Mouse (Mus musculus) megakaryocyte-erythroid progenitor cell, adult 5-6 weeks (primary cell): Measurements from ENCODE around the gene Dcp1a. TPM values are rescaled to one million over a fixed set of nuclear protein-coding genes. Genes with fewer than 3 reads are reported as not detected.

Experiments used
- ATAC-seq: replicated peaks from 2 replicates; pipeline ENCODE4 v1.8.0; 2016; ENCODE audit warnings: mild to moderate bottlenecking, inconsistent platforms; ENCODE audit not compliant: severe bottlenecking, poor library complexity, low FRiP score, low TSS enrichment
- total RNA-seq, 2 experiments: library from RNA; stranded (forward) in 1 of 2; stranded (reverse) in 1 of 2; fragments of 200-1000, 215-1000 nt in 1 of 2; fragments of >200 nt in 1 of 2; fragmentation: Nextera tagmentation in 1 of 2; gene quantifications; 2 replicates each; pipeline ENCODE4 v1.2.3; 2014 to 2017

Gene Dcp1a
- total RNA-seq, 2 experiments from 2014 or later = 32.0 to 49.6 TPM

GRCm38 (mm10) chr14:30553185-30553584 lies 73.8 kb downstream of the Dcp1a start:
- no peak for ATAC-seq

GRCm38 (mm10) chr14:30556651-30557050 lies 77.3 kb downstream of the Dcp1a start:
- ATAC-seq = no peak

DNA sequence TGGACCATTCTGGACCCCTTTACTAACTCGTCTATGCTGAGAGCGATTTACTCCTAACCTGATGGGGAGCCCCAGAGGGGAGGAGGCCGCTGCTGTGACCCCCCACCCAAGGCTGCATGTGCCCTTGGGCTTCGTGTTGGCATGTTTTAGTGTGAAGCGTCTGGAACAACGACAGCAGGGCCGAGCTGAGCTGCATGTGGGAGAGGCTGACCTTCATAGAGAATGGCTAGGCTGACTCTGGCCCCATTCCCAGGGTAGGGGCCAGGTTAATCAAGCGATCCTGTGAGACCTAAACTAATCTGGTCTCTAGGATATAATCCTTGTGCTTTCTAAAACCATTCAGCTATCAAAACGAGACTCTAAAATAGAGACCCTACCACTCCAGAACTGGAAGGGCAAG lies 78.4 kb downstream of the Dcp1a start:
- ATAC-seq = no peak

DNA sequence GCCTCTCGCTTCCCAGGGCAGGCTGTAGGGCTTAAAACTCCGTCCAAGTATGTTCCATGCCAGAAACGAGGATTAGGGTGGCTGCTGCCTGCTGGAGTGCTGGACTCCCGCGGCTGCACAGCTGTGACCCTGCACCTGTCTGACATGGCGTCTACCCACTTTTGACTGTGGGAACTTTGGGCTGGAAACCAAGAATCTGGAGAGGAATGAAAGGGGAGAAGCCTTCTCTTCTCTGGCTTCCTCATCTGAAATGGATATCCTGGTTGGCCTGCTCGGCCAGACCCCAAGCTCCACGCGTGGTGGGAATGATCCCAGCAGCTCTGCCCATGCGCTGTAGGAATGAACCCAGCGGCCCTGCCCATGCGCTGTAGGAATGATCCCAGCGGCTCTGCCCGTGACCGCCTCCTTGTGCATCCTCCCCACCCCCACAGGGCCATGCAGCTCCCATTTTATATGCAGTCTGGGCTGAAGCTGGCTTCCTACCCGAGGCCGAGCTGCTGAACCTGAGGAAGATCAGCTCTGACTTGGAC lies 80.1 kb downstream of the Dcp1a start:
- ATAC-seq = no peak

GRCm38 (mm10) chr14:30560803-30561389 lies 81.6 kb downstream of the Dcp1a start:
- no peak for ATAC-seq

DNA sequence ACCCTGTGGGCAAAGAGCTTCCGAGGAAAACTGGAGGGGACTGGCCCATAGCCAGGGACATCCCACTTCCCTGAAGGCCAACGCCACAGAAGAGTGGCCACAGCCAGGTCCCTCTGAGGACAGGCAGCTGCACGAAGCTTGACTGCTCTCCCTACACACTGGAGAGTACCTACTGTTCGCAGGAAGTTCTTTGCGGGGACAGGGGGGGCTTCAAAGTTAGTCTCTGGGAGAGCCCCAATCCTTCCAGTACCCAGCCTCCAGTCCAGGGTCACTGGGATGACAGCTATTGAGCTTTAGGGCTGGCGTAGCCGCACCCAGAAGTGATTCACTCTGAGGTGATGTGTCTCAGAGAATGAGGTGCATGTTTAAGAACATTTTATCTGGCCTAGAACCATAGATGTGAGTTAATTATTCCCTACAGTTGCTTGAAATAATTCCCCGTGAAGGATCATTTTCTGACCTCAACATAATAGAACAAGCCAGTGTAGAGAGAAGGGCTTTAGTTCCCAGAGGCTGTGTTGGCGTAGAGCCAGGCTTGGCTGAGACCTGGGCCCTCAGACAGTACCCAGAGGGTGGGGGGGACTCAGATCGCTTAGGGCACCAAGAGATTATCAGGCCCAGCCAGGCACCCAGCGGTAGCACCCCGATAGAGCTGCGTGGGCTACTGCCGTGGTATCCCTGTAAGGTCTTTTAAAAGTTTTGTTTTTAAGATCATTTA lies 82.3 kb downstream of the Dcp1a start:
- ATAC-seq = peak; percentile 94

DNA sequence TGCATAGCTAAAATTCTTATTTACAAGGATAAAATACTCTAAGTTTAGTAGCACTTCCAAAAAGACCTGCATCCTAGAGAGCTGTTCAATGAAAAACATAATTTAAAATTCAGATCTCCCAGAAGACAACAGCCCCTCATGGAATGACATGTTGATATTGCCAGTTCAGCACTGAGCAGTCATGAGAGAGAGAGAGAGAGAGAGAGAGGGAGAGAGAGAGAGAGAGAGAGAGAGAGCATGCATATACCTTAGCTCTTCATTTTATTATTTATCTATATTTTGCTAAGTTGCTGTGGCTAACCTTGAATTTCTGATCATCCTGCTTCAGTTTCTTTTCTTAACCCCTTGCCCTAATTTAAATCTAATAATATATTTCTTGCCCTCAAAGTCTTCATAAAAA lies 83.0 kb downstream of the Dcp1a start:
- no peak for ATAC-seq

GRCm38 (mm10) chr14:30564451-30564850 lies 85.1 kb downstream of the Dcp1a start:
- ATAC-seq = peak; percentile 14

DNA sequence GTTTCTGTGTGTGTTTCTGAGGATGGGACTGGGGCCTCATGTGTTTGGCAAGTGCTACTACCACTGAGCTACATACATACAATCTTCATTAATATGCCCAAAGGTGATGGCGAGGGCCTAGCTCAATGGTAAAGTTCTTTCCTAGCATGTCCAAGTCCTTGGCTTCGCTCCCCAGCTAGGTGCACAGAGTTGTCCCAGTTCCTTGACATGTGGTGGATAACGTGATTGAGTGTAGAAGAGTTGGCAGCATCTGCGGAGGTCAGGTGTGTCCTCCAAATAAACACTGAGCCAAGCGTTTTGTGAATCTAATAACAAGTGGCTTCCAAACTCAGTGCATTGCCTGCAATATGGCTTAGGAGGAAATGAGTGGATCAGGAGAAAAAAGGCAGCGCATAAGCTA lies 87.0 kb downstream of the Dcp1a start:
- ATAC-seq = no peak

- ATAC-seq = no peak
Observed at GRCm38 (mm10) chr14:30568016-30568415, 88.7 kb downstream of the Dcp1a start.

DNA sequence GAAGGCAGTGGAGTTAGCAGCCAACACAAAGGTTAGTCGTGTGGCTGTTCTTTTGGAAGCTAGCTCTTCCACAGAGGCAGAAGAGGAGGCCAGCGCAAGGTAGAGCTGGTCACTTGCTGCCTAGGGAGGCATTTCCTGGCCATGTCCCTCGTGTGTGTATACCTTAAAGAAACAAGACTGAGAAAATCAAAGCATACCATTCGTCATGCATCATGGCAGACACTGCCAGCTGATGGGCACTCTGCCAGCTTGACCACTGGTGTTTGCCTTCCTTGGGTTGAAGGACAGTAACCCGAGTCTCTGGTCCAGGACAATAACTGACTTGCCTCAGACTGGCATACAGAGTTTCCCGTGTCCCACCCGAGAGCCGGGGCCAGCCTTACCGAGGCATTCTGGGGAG lies 91.0 kb downstream of the Dcp1a start:
- ATAC-seq = no peak

DNA sequence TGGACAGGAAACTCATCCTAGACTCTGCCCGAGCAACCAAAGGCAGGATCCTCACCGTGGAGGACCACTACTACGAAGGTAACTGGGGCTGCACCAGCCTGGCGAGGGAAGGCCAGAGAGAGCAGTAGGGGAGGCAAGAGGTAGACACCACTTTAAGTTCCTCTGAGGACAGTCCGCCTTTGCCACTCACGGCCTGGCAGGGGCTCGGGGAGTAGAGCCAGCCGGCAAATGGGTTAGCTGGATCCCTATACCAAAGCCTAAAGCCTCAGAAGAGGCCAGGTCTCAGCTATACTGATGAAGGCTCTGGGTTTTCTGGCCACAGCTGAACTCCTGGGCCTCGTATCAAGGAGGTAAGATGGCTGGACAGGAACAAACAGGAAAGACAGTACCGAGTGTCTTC lies 92.9 kb downstream of the Dcp1a start:
- ATAC-seq = no peak

DNA sequence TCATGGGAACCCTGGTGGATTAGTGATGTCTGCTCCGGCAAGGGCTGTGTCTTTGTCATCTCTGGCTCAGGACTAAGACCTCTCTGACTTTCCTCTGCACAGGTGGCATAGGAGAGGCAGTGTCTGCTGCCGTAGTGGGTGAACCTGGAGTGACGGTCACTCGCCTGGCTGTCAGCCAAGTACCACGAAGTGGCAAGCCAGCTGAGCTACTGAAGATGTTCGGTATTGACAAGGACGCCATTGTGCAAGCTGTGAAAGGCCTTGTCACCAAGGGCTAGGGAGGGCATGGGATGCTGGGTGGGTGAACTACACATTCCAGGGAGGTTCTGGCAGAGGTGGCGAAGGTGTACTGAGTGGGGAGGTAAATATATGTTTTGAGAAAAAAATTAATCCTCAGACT lies 93.9 kb downstream of the Dcp1a start:
- ATAC-seq = no peak

GRCm38 (mm10) chr14:30573983-30574584 lies 94.7 kb downstream of the Dcp1a start:
- peak; percentile 41 for ATAC-seq

GRCm38 (mm10) chr14:30575791-30576190 lies 96.5 kb downstream of the Dcp1a start:
- ATAC-seq = 0 out of 2 replicates have a peak, but pooled peaks have one; percentile 9

DNA sequence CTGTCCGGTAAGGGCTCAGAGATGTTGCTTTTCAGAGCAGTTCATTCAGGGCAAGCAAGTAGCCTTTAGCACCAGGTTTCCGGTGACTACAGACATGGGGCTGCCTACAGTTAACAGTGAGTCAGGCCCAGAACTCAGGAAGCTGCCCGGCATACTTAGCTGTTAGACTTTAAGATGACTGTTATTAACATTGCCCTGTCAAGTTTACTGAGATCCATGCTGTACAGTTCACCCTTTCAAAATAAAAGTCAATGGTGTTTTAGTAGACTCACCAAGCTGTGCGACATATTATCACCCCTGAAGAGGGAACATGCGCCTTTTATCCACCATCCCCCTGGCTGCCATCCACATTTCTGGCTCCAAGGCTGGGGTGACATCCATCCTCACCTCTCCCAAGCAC lies 96.9 kb downstream of the Dcp1a start:
- peak; percentile 39 for ATAC-seq

Other genes with a start within 250 kb of the Dcp1a start
- 0.62 and 4.9 TPM in 2 replicates for gene Cacna1d, start 11.9 kb downstream of the Dcp1a start, total RNA-seq (2014; fragmentation: Nextera tagmentation)
- 0.05 and 1.3 TPM in 2 replicates for gene Cacna1d, start 11.9 kb downstream of the Dcp1a start, total RNA-seq (2017)
- gene Tkt, start 68.8 kb downstream of the Dcp1a start, total RNA-seq (2014; fragmentation: Nextera tagmentation) = 485 and 613 TPM in 2 replicates
- gene Tkt, start 68.8 kb downstream of the Dcp1a start, total RNA-seq (2017) = 500 and 571 TPM in 2 replicates
- 33.4 and 47.3 TPM in 2 replicates for gene Prkcd, start 146.7 kb downstream of the Dcp1a start, total RNA-seq (2014; fragmentation: Nextera tagmentation)
- gene Prkcd, start 146.7 kb downstream of the Dcp1a start, total RNA-seq (2017) = 20.7 and 32.0 TPM in 2 replicates
- gene Rft1, start 174.8 kb downstream of the Dcp1a start, total RNA-seq (2014; fragmentation: Nextera tagmentation) = 15.4 and 23.5 TPM in 2 replicates
- gene Rft1, start 174.8 kb downstream of the Dcp1a start, total RNA-seq (2017) = 7.6 and 18.7 TPM in 2 replicates
- gene Sfmbt1, start 235.3 kb downstream of the Dcp1a start, total RNA-seq (2014; fragmentation: Nextera tagmentation) = 22.3 and 26.3 TPM in 2 replicates
- 12.7 and 13.7 TPM in 2 replicates for gene Sfmbt1, start 235.3 kb downstream of the Dcp1a start, total RNA-seq (2017)